ENCODE assay signal across 22 mouse cellular contexts in the genomic region with DNA sequence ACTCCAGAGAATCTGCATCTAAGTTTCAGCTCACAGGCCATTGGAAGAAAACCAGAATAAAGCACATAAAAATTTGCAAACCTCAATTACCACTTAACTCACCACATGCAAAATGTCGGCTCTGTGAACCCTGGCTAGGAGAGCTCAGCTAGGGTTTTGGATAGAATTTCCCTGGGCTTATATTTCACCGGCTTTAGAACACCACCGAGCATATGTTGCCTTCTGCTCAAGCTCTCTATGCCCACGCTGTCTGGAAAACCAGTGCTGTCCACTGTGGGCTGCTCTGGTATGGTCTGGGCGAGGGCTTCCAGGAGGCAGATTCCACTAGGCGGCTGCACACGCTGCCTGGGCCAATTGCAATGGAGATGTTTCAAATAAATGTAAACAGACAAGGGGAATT.
"Had no signal": no experiment of that assay in that cellular context is flagged by ENCODE, and none has a peak within 500 bp of the region (broad histone marks: within the 10 kb centered on the region; RNA-seq: fewer than 3 reads in every experiment).

No protein-coding gene starts in this region.

- H3K4me2 ChIP-seq: limb, embryonic 15.5 days; liver, embryonic 11.5 days; lung, embryonic 14.5 days; midbrain, embryonic 13.5 days had no signal

- H3K4me3 ChIP-seq: limb, embryonic 15.5 days; megakaryocyte, embryonic 14.5 days; midbrain, embryonic 10.5 days; midbrain, embryonic 13.5 days had no signal

- H3K9ac ChIP-seq: limb, embryonic 15.5 days; liver, embryonic 14.5 days; liver, postnatal 0 days; lung, embryonic 14.5 days; midbrain, embryonic 13.5 days had no signal

- H3K27ac ChIP-seq: limb, embryonic 15.5 days; liver, embryonic 14.5 days; midbrain, embryonic 10.5 days; midbrain, embryonic 13.5 days; stomach, postnatal 0 days had no signal

- H3K36me3 ChIP-seq: limb, embryonic 15.5 days; midbrain, embryonic 10.5 days; midbrain, embryonic 13.5 days had no signal

- ATAC-seq: intestine, embryonic 16.5 days; liver, postnatal 0 days; lung, postnatal 0 days; midbrain, embryonic 13.5 days; midbrain, embryonic 16.5 days had no signal

- H3K9me3 ChIP-seq: limb, embryonic 15.5 days; midbrain, embryonic 10.5 days; midbrain, embryonic 13.5 days had no signal

- H3K4me1 ChIP-seq: midbrain, embryonic 10.5 days had no signal

- DNase-seq: kidney, adult 18-20 months; kidney, adult 9 months; kidney, postnatal 14 days; kidney, postnatal 4 days; left cerebral cortex, postnatal 4 days; liver, postnatal 0 days; lung, embryonic 14.5 days; right cerebral cortex, postnatal 14 days; right cerebral cortex, postnatal 4 days; thymus, adult 2 months; thymus, postnatal 14 days; thymus, postnatal 4 days had no signal

- H3K27me3 ChIP-seq: limb, embryonic 15.5 days had no signal
